Mouse (Mus musculus): ENCODE measurements around the gene AL607142.1. TPM values are rescaled to one million over a fixed set of nuclear protein-coding genes. Genes with fewer than 3 reads are reported as not detected.

AL607142.1 gene
- polyA plus RNA-seq, 1 experiment from 2014 or later, result not detected

DNA sequence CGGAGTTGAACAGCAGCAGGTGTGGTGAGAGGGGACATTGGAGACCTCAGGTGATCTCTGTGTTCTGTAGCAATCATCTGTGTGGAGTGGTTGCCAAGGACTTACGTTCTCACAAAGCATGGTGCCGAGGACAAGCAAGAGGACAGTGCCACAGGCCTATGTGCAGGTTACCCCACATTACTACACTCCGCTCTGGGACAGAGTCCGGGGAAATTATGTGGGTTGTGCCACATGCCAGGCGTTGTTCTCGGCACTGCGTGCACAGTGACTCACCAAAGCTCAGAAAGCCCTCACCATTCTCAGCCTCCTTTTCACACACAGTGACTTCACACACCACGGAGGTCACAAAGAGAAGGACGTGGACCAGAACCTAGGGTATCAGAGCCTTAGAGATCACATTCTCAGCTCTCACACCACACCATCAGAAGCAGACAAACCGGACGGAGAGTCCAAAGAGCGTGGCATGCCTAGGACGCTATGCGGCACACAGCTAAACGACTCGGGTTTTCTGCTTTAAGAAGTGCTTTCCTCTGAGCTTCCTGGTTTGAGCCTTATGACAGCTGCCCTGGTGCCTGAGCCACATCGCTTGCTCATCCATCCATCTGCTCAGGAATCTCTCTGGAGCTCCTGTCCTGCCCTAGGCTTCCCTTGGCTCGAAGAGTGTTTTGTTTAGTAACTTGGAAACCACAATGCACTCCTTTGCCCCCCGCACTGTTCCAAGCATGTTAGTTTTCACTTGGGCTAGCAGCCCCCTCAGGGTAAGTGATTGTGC is 1.3 kb upstream of the AL607142.1 start:
- H3K4me3 ChIP-seq (ENCODE audit: low read depth, low read length), result no peak overlapping the region
- ATAC-seq (ENCODE audit: insufficient read depth), result no peak
- no peaks in the 10 kb centered on the region for H3K36me3 ChIP-seq (ENCODE audit: insufficient read depth)
- H3K27me3 ChIP-seq (ENCODE audit: insufficient read depth, low read length), result no peaks in the 10 kb centered on the region
- no peak for TF ChIP-seq CTCF (IDR thresholded peaks at IDR 0.05; ENCODE audit: low read depth)
- 83% methylated on average over 20 of the region's 20 CpGs for WGBS
- no peak overlapping the region for H3K27ac ChIP-seq (ENCODE audit: low read depth)
- H3K4me2 ChIP-seq, result no peak overlapping the region
- DNase-seq, result no peak
- no peaks in the 10 kb centered on the region for H3K9me3 ChIP-seq (ENCODE audit: low read depth, low read length)
- no peak overlapping the region for H3K9ac ChIP-seq
- no peaks in the 10 kb centered on the region for H3K4me1 ChIP-seq (ENCODE audit: insufficient read depth)

DNA sequence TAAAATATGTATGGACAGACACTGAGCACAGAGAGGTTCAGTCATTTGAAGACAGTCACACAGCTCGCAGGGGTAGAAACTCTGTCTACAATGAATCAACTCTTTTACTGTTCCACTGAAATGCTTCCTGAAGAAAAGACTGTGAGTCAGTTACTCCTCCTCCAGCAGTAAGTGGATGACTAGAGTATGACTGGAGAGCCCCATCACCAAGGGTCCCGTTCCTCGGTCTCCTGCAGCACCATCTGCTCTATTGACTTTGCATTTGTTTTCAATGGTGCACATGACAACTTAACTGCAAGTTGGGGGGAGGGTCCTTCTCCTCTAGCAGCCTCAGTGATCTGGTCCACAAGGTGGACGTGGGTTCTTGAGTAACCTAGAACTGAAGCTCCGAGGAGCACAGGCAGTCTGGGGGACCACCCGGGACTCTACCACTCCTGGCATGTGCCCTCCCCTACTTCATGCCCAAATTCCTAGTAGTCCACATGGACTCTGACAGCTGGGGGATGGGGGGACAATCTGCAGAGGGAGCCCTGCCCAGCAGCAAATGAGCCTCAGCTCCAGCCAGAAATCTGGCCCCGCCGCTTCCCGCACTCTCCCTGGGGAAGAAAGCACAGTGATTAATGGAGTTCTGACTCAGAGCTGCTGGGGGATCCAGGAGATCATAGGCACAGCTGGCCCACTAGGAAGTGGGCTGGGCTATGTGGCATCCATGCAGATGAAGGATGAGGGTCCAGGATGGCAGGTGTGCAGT is 2.2 kb downstream of the AL607142.1 start:
- no peaks in the 10 kb centered on the region for H3K9me3 ChIP-seq (ENCODE audit: low read depth, low read length)
- H3K27me3 ChIP-seq (ENCODE audit: insufficient read depth, low read length), result no peaks in the 10 kb centered on the region
- no peak for DNase-seq
- WGBS, result 59% methylated on average over 9 of the region's 9 CpGs
- no peaks in the 10 kb centered on the region for H3K36me3 ChIP-seq (ENCODE audit: insufficient read depth)
- H3K27ac ChIP-seq (ENCODE audit: low read depth), result no peak overlapping the region
- H3K4me1 ChIP-seq (ENCODE audit: insufficient read depth), result 0 out of 2 replicates have a peak, but pooled peaks cover 5% of the 10 kb centered on the region
- H3K4me2 ChIP-seq, result no peak overlapping the region
- ATAC-seq (ENCODE audit: insufficient read depth), result no peak
- H3K9ac ChIP-seq, result no peak overlapping the region
- no peak overlapping the region for H3K4me3 ChIP-seq (ENCODE audit: low read depth, low read length)
- no peak for TF ChIP-seq CTCF (IDR thresholded peaks at IDR 0.05; ENCODE audit: low read depth)

DNA sequence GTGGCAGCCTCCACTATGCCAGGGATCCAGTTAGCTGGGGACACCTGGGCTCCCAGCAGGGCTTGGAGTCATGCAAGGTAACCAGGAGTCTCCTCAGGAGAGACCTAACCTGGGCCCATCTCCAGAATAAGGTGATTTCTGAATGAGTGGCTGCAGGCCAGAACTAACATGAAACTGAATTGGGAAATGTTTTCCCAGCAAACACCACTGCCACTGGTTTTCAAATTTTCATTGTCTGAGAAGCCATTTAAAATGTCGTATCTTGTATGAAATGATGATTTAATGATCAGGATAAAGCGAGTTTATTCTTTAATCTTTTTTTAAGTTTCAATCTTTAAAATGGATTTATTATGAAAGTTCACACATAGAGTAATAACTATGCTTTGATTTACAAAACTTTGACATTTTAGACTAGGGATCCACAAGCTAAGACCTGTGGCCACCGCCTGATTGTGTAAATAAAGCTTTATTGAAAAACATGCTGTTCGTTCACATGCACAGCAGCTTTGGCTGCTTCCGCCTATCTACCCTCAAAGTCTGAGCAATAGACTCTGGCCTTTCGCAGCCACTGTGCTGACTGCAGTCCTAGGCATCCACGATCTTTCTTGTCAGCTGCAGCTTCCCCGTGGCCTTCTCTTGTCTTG is 2.9 kb downstream of the AL607142.1 start:
- WGBS, result 82% methylated on average over 8 of the region's 8 CpGs
- Histone ChIP-seq H3K27me3 (ENCODE audit: insufficient read depth, low read length) (no peaks in the 10 kb centered on the region), H3K36me3 (ENCODE audit: insufficient read depth) (no peaks in the 10 kb centered on the region), H3K9me3 (ENCODE audit: low read depth, low read length) (no peaks in the 10 kb centered on the region), H3K4me2 (no peak overlapping the region), H3K4me1 (ENCODE audit: insufficient read depth) (0 out of 2 replicates have a peak, but pooled peaks cover 6% of the 10 kb centered on the region), H3K4me3 (ENCODE audit: low read depth, low read length) (no peak overlapping the region), H3K9ac (no peak overlapping the region), H3K27ac (ENCODE audit: low read depth) (no peak overlapping the region)
- ATAC-seq (ENCODE audit: insufficient read depth), result no peak
- no peak for TF ChIP-seq CTCF (IDR thresholded peaks at IDR 0.05; ENCODE audit: low read depth)
- no peak for DNase-seq

- 61% methylated on average over 3 of the region's 3 CpGs for WGBS
- no peak for DNase-seq
Measured at GRCm38 (mm10) chr4:120068883-120069581, 4.2 kb downstream of the AL607142.1 start.

DNA sequence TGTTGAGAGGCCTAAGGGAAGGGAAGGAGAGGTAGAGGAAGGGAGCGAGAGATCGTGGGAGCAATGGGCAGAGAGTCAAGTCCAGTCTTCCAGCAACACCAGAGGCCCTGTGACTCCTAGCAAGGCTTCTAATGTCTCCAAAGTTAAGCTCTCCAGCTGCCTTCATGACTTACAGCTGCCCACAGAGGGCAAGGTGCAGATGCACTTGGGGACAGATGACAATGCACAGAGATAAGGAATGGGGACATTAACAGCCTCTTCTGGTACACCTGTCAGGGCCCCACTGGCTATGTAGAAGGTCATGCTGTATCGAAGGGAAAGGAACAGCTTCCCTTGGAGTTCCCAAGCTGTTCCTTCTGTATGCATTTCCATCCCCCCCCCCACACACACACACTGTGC is 4.8 kb downstream of the AL607142.1 start:
- 0 out of 2 replicates have a peak, but pooled peaks cover 6% of the 10 kb centered on the region for H3K4me1 ChIP-seq (ENCODE audit: insufficient read depth)
- no peaks in the 10 kb centered on the region for H3K27me3 ChIP-seq (ENCODE audit: insufficient read depth, low read length)
- WGBS, result 88% methylated on average over 3 of the region's 3 CpGs
- H3K9me3 ChIP-seq (ENCODE audit: low read depth, low read length), result no peaks in the 10 kb centered on the region
- no peaks in the 10 kb centered on the region for H3K36me3 ChIP-seq (ENCODE audit: insufficient read depth)
- ATAC-seq (ENCODE audit: insufficient read depth) (no peak), DNase-seq (no peak)
- no peak overlapping the region for H3K9ac ChIP-seq
- no peak overlapping the region for H3K4me3 ChIP-seq (ENCODE audit: low read depth, low read length)
- TF ChIP-seq CTCF (IDR thresholded peaks at IDR 0.05; ENCODE audit: low read depth), result no peak
- no peak overlapping the region for H3K4me2 ChIP-seq
- H3K27ac ChIP-seq (ENCODE audit: low read depth), result no peak overlapping the region

More at GRCm38 (mm10) chr4:120068883-120069581, 4.2 kb downstream of the AL607142.1 start:
- H3K9me3 ChIP-seq (ENCODE audit: low read depth, low read length), result no peaks in the 10 kb centered on the region
- H3K4me2 ChIP-seq, result no peak overlapping the region
- H3K27ac ChIP-seq (ENCODE audit: low read depth), result no peak overlapping the region
- no peak overlapping the region for H3K9ac ChIP-seq
- no peaks in the 10 kb centered on the region for H3K36me3 ChIP-seq (ENCODE audit: insufficient read depth)
- no peak for TF ChIP-seq CTCF (IDR thresholded peaks at IDR 0.05; ENCODE audit: low read depth)
- no peak overlapping the region for H3K4me3 ChIP-seq (ENCODE audit: low read depth, low read length)
- ATAC-seq (ENCODE audit: insufficient read depth), result no peak
- H3K4me1 ChIP-seq (ENCODE audit: insufficient read depth), result 0 out of 2 replicates have a peak, but pooled peaks cover 6% of the 10 kb centered on the region
- H3K27me3 ChIP-seq (ENCODE audit: insufficient read depth, low read length), result no peaks in the 10 kb centered on the region

DNA sequence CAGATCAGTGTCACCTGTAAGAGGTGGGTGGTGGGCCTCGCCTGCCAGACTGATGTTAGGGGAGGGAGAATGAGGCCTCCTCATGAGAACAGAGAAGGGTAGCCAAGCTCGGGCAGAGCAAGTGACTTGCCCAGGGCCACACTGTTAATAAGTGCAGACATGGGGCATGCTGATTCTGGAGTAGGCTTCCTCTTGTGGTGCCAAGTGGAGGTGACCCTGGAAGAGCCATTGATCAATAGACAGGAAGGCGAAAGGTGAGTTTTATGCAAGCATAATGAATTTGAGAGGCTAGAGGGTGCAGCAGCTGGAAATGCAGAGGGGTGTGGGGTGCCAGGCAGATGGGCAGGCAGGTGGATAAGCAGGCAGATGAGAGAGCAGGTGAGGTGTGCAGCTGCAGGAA is 6.6 kb downstream of the AL607142.1 start:
- peaks cover 10% of the 10 kb centered on the region for H3K4me1 ChIP-seq (ENCODE audit: insufficient read depth)
- no peaks in the 10 kb centered on the region for H3K36me3 ChIP-seq (ENCODE audit: insufficient read depth)
- no peaks in the 10 kb centered on the region for H3K27me3 ChIP-seq (ENCODE audit: insufficient read depth, low read length)
- no peak for DNase-seq
- H3K4me3 ChIP-seq (ENCODE audit: low read depth, low read length), result no peak overlapping the region
- TF ChIP-seq CTCF (IDR thresholded peaks at IDR 0.05; ENCODE audit: low read depth), result no peak
- H3K9me3 ChIP-seq (ENCODE audit: low read depth, low read length), result no peaks in the 10 kb centered on the region
- H3K27ac ChIP-seq (ENCODE audit: low read depth), result no peak overlapping the region
- no peak overlapping the region for H3K9ac ChIP-seq
- ATAC-seq (ENCODE audit: insufficient read depth), result no peak
- WGBS, result 50% methylated on average over 3 of the region's 3 CpGs
- H3K4me2 ChIP-seq, result no peak overlapping the region
